Mouse (Mus musculus): ENCODE results near the gene Gm20388. TPM values are rescaled to one million over a fixed set of nuclear protein-coding genes. Genes with fewer than 3 reads are reported as not detected.

Gm20388 gene
- total RNA-seq, 2 experiments from 2014 or later: 4.0 TPM; not detected in 1

DNA sequence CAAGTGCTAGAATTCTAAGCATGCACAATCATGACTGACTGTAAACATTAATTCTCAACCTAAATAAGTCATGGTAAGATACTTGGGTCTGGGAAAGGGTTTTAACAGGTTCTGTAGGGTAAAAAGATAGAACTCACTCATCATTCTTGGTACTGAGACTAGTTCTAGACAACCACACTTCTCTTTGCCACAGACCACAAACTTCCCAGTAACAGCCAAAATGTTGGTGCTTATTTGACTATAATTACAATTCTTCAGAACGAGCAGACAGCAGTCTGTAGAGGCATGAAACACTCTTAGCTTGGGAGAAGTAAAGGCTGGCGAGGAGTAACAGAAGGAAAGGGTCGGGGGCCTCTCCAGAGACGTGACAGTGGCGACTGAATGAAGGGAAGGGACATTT lies 3051.4 kb downstream of the Gm20388 start:
- no peak for DNase-seq

DNA sequence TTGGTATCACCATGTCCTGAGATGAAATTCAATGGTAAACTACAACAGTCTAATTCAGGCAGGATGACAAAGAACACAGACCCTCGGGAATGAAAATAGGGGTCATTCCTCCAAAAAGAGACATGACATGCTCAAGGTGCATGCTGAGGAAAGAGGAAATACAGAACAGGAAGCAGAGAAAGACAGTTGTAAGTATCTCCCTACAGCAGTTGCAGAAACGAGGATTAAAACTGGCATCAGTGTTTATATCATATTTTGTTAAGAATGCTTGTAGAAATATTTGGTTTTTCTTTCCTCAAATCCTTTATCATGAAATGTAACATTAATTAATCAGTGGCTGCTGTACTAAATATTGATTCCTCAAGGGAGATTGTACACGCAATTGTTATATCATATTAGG lies 3056.0 kb downstream of the Gm20388 start:
- no peak for DNase-seq

GRCm38 (mm10) chr8:122968145-122968544 lies 3057.5 kb downstream of the Gm20388 start:
- DNase-seq: no peak

DNA sequence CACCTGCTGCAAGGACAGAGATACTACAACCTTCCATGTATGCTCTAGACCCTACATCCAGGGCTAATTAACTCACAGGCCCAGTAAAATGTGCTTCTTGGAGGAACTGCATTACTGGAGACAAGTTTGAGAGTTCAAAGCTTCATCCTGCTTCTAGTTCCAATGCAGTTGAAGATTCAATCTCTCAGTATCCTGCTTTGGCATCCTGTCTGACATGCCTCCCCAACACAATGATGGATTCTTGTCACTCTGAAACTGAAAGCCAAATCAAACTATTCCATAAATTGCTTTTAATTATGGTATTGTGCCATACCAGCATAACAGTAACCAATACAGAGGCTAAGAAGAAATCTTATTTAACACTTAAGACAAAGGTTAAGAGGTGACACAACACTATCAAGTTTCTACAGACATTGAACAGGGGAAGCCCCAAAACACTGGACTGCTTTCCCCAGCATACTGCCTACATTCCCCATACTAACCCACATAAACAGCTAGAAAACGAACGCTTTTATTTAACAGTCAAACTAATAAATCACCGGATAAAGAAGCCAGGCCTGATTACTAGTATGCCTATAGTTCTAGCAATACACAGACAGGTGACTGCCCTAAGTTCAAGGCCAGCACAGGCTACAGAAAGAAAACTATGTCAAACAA lies 3059.5 kb downstream of the Gm20388 start:
- no peak for DNase-seq

- DNase-seq: peak in 1 of 2 experiments; percentile 53
Observed at GRCm38 (mm10) chr8:122976046-122976445, 3065.4 kb downstream of the Gm20388 start.

GRCm38 (mm10) chr8:122979424-122979823 lies 3068.8 kb downstream of the Gm20388 start:
- no peak for DNase-seq

- no peak for DNase-seq
Observed at GRCm38 (mm10) chr8:122979865-122980509, 3069.3 kb downstream of the Gm20388 start.

- DNase-seq: peak in 1 of 2 experiments; percentile 37
Observed at GRCm38 (mm10) chr8:122981646-122982045, 3071.0 kb downstream of the Gm20388 start.

DNA sequence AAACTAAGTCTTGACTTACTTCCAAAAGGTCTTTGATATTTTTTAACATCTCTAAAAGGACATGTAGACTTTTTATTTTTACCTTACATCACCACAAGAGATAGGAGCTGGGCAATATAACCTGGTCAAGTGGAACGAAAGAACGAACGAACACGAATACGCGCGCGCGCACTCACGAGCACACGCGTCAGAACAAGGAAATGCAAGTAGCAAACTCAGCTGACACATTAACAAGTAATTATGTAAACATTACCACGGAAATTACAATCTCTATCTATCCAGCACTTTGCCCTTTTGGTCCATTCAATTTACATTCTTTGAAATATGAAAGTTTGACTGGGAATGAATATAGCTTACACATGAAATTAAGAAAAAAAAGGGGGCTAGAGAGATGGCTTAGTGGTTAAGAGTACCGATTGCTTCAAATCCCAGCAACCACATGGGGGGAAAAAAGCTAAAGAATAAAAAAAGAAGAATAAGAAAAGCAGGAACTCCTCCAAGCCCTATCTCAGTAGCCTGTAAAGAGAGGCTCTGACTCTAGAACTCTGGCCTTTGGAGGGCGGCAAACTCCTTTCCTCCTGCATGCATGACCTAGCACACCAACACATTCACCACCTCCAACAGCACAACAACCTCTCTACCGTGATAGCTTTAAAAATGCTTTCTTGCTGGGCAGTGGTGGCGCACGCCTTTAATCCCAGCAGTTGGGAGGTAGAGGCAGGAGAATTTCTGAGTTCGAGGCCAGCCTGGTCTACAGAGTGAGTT lies 3072.7 kb downstream of the Gm20388 start:
- DNase-seq: no peak

DNA sequence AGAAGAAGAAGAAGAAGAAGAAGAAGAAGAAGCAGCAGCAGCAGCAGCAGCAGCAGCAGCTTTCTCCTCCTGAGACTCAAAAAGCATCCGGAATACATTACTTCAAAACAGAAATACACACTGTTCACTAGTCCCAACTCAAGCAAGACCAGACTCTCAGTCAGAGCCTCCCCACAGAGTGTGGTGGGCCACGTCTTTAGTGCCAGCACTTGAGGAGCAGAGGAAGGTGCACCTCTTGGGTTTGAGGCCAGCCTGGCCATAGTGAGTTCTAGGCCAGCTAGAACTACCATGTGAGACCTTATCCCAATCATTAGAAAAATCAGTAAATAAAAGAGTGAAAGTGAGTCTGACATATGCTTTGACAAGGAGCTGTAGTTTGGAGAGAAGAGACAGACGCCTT lies 3073.5 kb downstream of the Gm20388 start:
- no peak for DNase-seq

GRCm38 (mm10) chr8:122986501-122987184 lies 3076.0 kb downstream of the Gm20388 start:
- no peak for DNase-seq

- DNase-seq: no peak
Observed at GRCm38 (mm10) chr8:122987255-122987654, 3076.6 kb downstream of the Gm20388 start.

DNA sequence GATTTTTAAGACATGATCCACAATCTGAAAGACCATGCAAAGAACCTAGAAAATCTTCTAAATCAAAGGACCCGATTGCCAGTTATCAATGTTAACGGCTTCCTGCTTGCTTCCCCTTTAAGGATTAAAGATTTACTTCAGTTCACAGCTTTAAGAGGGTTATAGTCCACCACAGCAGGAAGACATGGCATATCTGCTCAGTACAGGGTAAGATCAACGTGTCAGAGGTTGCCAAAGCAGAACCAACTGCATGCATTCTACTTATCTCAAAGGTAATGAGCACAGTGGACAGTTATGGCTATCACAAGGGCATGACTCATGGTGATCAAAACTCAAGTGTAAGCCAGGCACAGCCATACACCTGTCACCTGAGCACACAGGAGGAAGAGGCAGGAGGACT lies 3078.3 kb downstream of the Gm20388 start:
- DNase-seq: no peak

GRCm38 (mm10) chr8:122989976-122990375 lies 3079.3 kb downstream of the Gm20388 start:
- DNase-seq: no peak

DNA sequence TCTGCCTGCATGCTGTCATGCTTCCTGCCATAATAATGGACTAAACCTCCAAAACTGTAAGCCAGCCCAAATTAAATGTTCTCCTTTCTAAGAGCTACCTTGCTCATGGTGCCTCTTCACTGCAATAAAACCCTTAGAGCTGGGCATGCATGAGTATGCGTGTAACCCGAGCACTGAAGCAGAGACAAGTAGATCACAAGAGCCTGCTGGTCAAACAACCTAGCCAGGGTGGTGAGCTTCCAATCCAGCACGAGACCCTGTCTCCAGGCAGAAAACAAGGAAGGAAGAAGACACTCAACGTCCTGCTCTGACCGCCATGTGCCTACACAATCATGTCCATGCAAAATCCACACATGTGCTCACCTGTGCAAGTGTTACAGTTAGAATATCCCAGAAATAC lies 3080.7 kb downstream of the Gm20388 start:
- DNase-seq: no peak

- DNase-seq: no peak
Observed at GRCm38 (mm10) chr8:122992296-122992695, 3081.7 kb downstream of the Gm20388 start.

- DNase-seq: no peak
Observed at GRCm38 (mm10) chr8:122993031-122993430, 3082.4 kb downstream of the Gm20388 start.

- DNase-seq: no peak
Observed at GRCm38 (mm10) chr8:122993740-122994139, 3083.1 kb downstream of the Gm20388 start.

- no peak for DNase-seq
Observed at GRCm38 (mm10) chr8:122997963-122998362, 3087.3 kb downstream of the Gm20388 start.

DNA sequence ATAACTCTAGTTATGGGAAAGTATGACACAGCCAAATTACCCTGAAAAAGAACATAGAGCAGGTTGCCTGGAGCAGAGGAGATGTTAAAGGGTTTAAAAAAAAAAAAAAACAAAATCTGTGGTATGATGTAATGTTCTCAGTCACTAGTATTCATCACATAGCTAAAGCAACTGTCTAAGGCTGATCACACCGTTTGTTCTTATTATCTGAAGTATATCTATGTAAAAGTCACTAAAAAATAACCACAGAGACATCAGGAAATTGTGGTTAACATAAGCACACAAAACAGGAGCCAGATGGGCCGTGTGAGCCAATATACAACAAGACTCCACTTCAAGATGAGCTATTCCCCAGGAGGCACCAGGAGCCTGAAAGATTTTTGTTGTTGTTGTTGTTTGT lies 3089.7 kb downstream of the Gm20388 start:
- no peak for DNase-seq

GRCm38 (mm10) chr8:123004033-123004922 lies 3093.6 kb downstream of the Gm20388 start:
- DNase-seq: no peak

DNA sequence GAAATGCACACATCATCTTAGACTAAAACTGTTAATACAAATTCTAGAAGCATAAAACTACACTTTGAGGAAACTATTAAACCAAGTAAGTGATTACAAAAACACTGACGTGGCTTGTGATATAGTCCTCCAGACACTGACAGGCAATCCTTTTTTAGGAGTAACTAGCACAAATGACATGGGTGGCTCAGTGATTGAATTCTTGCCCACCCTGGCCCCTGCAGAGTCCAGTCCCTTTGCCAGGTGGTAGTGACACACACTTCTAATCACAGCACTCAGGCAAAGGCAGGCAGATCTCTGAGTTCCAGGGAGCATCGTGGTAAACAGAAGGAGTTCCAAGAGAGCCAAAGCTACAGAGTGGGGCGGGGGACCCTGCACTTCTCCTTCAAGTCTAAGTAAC lies 3094.7 kb downstream of the Gm20388 start:
- DNase-seq: no peak
